Mouse (Mus musculus) urinary bladder, postnatal 4 days (tissue): ENCODE measurements around the gene Zfhx2.
"Not testable (repeated sequence)": the region's sequence is repeated elsewhere in the genome, so short reads cannot be mapped to it uniquely, and the experiment has no call there.

Experiments
- DNase-seq, 2 experiments: peaks; one replicate each; pipeline ENCODE4 v3.0.0; 2021 to 2022; ENCODE audit warnings: low spot score in 2 of 2

The Zfhx2 gene

GRCm38 (mm10) chr14:55047971-55048531 lies 44.1 kb downstream of the Zfhx2 start:
- DNase-seq, result no peak

GRCm38 (mm10) chr14:55043694-55044093 lies 48.4 kb downstream of the Zfhx2 start:
- not testable (repeated sequence) for DNase-seq

- DNase-seq, result no peak
These were observed 59.4 kb downstream of the Zfhx2 start for GRCm38 (mm10) chr14:55032695-55033225.

GRCm38 (mm10) chr14:55029034-55029698 lies 63.0 kb downstream of the Zfhx2 start:
- no peak for DNase-seq

- DNase-seq, result no peak
These were observed 63.7 kb downstream of the Zfhx2 start for GRCm38 (mm10) chr14:55028333-55028835.

GRCm38 (mm10) chr14:55027653-55028052 lies 64.5 kb downstream of the Zfhx2 start:
- no peak for DNase-seq

- DNase-seq, result no peak
These were observed 64.9 kb downstream of the Zfhx2 start for GRCm38 (mm10) chr14:55027251-55027650.

- no peak for DNase-seq
These were observed 66.6 kb downstream of the Zfhx2 start for GRCm38 (mm10) chr14:55025527-55025926.

GRCm38 (mm10) chr14:55024236-55024635 lies 67.9 kb downstream of the Zfhx2 start:
- peak in 1 of 2 experiments; percentile 35 for DNase-seq

GRCm38 (mm10) chr14:55023011-55023410 lies 69.1 kb downstream of the Zfhx2 start:
- no peak for DNase-seq

- DNase-seq, result no peak
These were observed 71.7 kb downstream of the Zfhx2 start for GRCm38 (mm10) chr14:55020394-55020793.

GRCm38 (mm10) chr14:55016876-55017275 lies 75.2 kb downstream of the Zfhx2 start:
- no peak for DNase-seq

GRCm38 (mm10) chr14:55015767-55016111 lies 76.4 kb downstream of the Zfhx2 start:
- DNase-seq, result no peak

- DNase-seq, result peak; percentile 97
These were observed 76.9 kb downstream of the Zfhx2 start, which contains the start of gene Ngdn for GRCm38 (mm10) chr14:55014991-55015766. Gene Ngdn, plus strand, starts transcription at chr14:55015454.

- DNase-seq, result no peak
These were observed 77.5 kb downstream of the Zfhx2 start for GRCm38 (mm10) chr14:55014591-55014990.

- DNase-seq, result no peak
These were observed 81.0 kb downstream of the Zfhx2 start for GRCm38 (mm10) chr14:55011116-55011515.
